Mouse (Mus musculus) bone marrow, adult 2 months (tissue): ENCODE results near the gene Sdad1.

Source experiments
- CTCF ChIP-seq: fragments of 200-500 bp; IDR thresholded peaks from 2 replicates; pipeline ENCODE4 v1.5.1; 2011; ENCODE audit warnings: low read length, control low read depth; ENCODE audit not compliant: control insufficient read depth, insufficient read depth
- POLR2A ChIP-seq: fragments of 200-500 bp; IDR thresholded peaks from 2 replicates; pipeline ENCODE4 v1.6.1; 2011; ENCODE audit warnings: low read depth, mild to moderate bottlenecking, control low read depth, low read length, borderline replicate concordance; ENCODE audit not compliant: control insufficient read depth

DNA sequence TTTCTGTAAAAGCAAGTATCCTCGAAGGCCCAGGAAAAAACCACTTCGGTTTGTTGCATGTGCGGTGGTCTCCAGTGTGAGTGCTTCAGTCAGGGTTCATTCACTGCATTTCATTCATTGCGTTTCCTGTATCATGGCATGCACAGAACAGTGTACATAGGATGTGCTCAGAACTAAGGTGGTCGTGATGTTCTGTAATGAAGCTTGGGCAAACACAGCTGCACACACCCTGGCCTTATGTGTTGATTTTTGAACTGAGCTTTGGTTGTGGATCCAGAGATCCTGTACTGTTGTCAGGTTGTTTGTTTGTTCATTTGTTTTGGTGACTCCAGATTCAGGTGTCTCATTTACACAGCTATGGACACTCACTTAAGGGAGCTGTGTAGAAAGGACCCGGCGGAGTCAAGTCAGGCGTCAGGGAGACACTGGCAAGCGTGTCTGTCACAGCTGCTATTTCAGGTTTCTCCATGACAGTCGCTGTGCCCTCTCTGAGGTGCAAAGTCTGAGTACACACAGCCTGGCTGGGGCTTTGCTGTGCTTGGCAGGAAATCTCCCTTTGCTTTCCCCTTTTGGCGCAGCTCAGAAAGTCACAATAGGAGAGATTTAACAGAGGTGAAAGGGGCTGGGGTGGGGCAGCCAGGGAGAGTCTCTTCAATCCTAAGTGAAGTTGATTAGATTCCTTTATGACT lies 48.6 kb upstream of the Sdad1 start:
- TF ChIP-seq CTCF, result no peak
- no peak for TF ChIP-seq POLR2A
